Mouse (Mus musculus): ENCODE measurements at regions not wholly inside any gene's neighbourhood (a gene's known extent, or its start where the extent isn't known, plus 50 kb on each side); places are given as distances from the start of the nearest gene placed in this dataset.

- no peak for TF ChIP-seq CTCF (IDR thresholded peaks at IDR 0.05; ENCODE audit: low read depth)
- TF ChIP-seq EP300 (optimal IDR thresholded peaks at IDR 0.05): no peak
These were observed 310.6 kb downstream of the Fam84a start for GRCm38 (mm10) chr12:13841238-13841637.
